Mouse (Mus musculus) bone marrow macrophage, adult 2 months (primary cell): ENCODE data around the gene Sgca.

Experiments used
- CTCF ChIP-seq: IDR thresholded peaks from 2 replicates; pipeline ENCODE4 v1.5.1; 2012; ENCODE audit warnings: low read depth, mild to moderate bottlenecking, low read length, moderate library complexity
- POLR2A ChIP-seq: IDR thresholded peaks from 2 replicates; pipeline ENCODE4 v1.6.1; 2012; ENCODE audit warnings: mild to moderate bottlenecking, low read depth, low read length, borderline replicate concordance

DNA sequence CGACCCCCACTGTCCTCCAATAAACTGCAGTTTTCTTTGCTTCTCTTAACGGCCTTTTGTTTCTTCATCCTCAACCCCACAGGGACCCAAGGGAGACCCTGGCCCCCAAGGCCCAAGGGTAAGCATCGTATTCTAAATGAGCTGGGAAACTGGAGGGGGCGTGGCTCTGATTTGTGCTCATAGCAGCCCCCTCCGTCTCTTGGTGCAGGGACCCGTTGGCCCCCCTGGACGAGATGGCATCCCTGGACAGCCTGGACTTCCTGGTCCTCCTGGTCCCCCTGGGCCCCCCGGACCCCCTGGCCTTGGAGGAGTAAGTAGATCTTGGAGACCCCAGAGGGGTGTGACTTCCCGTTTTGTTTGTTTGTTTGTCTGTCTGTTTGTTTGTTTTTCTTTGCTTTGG lies 37.8 kb downstream of the Sgca start:
- TF ChIP-seq CTCF (no peak), POLR2A (no peak)
